Mouse (Mus musculus) liver, adult 2 months (tissue): Measurements from ENCODE around the gene Zfp69.

ENCODE experiments used
- CTCF ChIP-seq: fragments of 200-500 bp; IDR thresholded peaks from 2 replicates; pipeline ENCODE4 v1.5.1; 2011; ENCODE audit warnings: low read depth, low read length, control low read depth
- POLR2A ChIP-seq: fragments of 200-500 bp; IDR thresholded peaks from 2 replicates; pipeline ENCODE4 v1.6.1; 2011; ENCODE audit warnings: low read length, control low read depth; ENCODE audit not compliant: insufficient read depth; ENCODE audit errors: extremely low read depth

GRCm38 (mm10) chr4:120885208-120886120 is 66.0 kb downstream of the Zfp69 start:
- TF ChIP-seq CTCF = no peak
- TF ChIP-seq POLR2A = no peak
